Mouse (Mus musculus): ENCODE data around the gene Zscan25. TPM values are rescaled to one million over a fixed set of nuclear protein-coding genes. Genes with fewer than 3 reads are reported as not detected.
A peak's percentile ranks its signal among the peaks of the same experiment; 100 is the strongest.
"Not testable (repeated sequence)": the region's sequence is repeated elsewhere in the genome, so short reads cannot be mapped to it uniquely, and the experiment has no call there.

Gene Zscan25
- 0.80 and 1.6 TPM in 2 replicates for polyA plus RNA-seq (2014; fragmentation: Nextera tagmentation; extraction: Ambion mirVana)

GRCm38 (mm10) chr5:145280371-145281143, at the start of gene Zscan25:
Zscan25 (plus strand) TSS chr5:145280500.
- peak within 1 kb of the TSS; percentile 92 for H3K9ac ChIP-seq (replicated peaks; ENCODE audit: low read depth, low read length)
- peak within 1 kb of the TSS; percentile 75 for H3K4me2 ChIP-seq (replicated peaks; ENCODE audit: low read depth, low read length)
- H3K4me1 ChIP-seq (ENCODE audit: control insufficient read depth, insufficient read depth, low read length) = no peaks in the 10 kb centered on the region
- WGBS = under 1% methylated on average over 50 of the region's 50 CpGs
- H3K27ac ChIP-seq (ENCODE audit: low read length) = peak within 1 kb of the TSS; percentile 90
- no peaks in the 10 kb centered on the region for H3K27me3 ChIP-seq (ENCODE audit: control insufficient read depth, insufficient read depth, low read length)
- H3K9me3 ChIP-seq (ENCODE audit: control insufficient read depth, low read depth, low read length) = no peaks in the 10 kb centered on the region
- peak; percentile 100 for ATAC-seq (ENCODE audit: insufficient number of reproducible peaks, insufficient read depth, low FRiP score, low read depth)
- H3K4me3 ChIP-seq (ENCODE audit: low read depth, low read length) = peak within 1 kb of the TSS; percentile 83
- peaks cover 10% of the 10 kb centered on the region for H3K36me3 ChIP-seq (ENCODE audit: control insufficient read depth, insufficient read depth, low read length)

DNA sequence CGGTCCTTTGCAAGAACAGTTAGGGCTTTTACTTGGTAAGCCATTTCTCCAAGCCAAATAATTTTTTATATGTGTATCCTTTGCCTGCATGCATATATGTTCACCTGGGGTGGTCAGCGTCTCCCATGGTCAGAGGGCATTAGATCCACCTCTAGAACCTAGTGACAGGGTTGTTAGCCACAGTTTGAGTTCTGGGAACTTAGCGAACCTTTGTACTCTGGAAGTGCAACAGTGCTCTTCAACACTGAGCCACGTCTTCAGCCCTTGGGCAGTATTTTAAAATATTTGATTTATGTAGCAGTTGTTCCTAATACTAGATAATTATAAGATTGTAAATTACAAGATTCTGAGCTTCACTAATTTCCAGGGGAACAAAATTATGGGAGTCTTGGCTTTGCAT, 49.7 kb upstream of the Zscan25 start:
- Histone ChIP-seq H3K9me3 (ENCODE audit: control insufficient read depth, low read depth, low read length) (no peaks in the 10 kb centered on the region), H3K36me3 (ENCODE audit: control insufficient read depth, insufficient read depth, low read length) (peaks cover 21% of the 10 kb centered on the region; the same call in 1 of the 2 replicates), H3K27me3 (ENCODE audit: control insufficient read depth, insufficient read depth, low read length) (no peaks in the 10 kb centered on the region), H3K27ac (ENCODE audit: low read length) (peak overlapping the region; percentile 84; the same call in 1 of the 2 replicates), H3K4me1 (ENCODE audit: control insufficient read depth, insufficient read depth, low read length) (no peaks in the 10 kb centered on the region), H3K4me2 (replicated peaks; ENCODE audit: low read depth, low read length) (peak overlapping the region; percentile 66), H3K9ac (replicated peaks; ENCODE audit: low read depth, low read length) (no peak overlapping the region), H3K4me3 (ENCODE audit: low read depth, low read length) (no peak overlapping the region)
- WGBS = 88% methylated on average over 4 of the region's 4 CpGs
- ATAC-seq (ENCODE audit: insufficient number of reproducible peaks, insufficient read depth, low FRiP score, low read depth) = no peak

DNA sequence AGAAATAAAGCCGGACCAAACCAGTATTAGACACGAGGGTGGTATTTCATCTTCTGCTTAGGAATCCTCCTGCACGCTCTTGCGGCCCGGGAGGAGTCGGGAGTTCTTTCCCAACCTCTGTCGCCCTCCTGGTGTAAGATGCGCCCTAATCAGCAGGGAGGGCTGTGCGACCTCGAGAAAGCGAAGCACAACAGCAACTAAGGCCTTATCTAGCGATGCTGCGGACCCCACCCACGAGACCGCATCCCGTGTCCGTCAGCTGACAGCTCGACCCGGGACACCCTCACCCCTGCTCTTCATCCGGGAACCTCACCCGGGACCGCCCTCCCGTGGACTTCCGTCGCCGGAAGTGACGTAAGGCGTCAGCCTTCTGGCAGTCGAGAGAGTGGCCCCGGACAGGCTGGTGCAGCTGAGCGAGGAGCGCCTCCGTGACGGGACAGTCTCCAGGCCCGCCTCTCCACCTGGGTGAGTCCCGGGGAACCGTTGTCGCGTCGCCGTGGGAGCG, 48.9 kb upstream of the Zscan25 start, which contains the start of gene Zfp655:
TSS of gene Zfp655 (plus strand) at position 349 of the 505 bp plus-strand sequence.
- Histone ChIP-seq H3K9me3 (ENCODE audit: control insufficient read depth, low read depth, low read length) (no peaks in the 10 kb centered on the region), H3K27me3 (ENCODE audit: control insufficient read depth, insufficient read depth, low read length) (no peaks in the 10 kb centered on the region), H3K9ac (replicated peaks; ENCODE audit: low read depth, low read length) (peak within 1 kb of the TSS; percentile 83), H3K4me2 (replicated peaks; ENCODE audit: low read depth, low read length) (peak within 1 kb of the TSS; percentile 66), H3K27ac (ENCODE audit: low read length) (peak within 1 kb of the TSS; percentile 84), H3K36me3 (ENCODE audit: control insufficient read depth, insufficient read depth, low read length) (peaks cover 27% of the 10 kb centered on the region), H3K4me3 (ENCODE audit: low read depth, low read length) (peak within 1 kb of the TSS; percentile 99), H3K4me1 (ENCODE audit: control insufficient read depth, insufficient read depth, low read length) (no peaks in the 10 kb centered on the region)
- ATAC-seq (ENCODE audit: insufficient number of reproducible peaks, insufficient read depth, low FRiP score, low read depth) = peak; percentile 99
- WGBS = under 1% methylated on average over 42 of the region's 42 CpGs

- WGBS = 0% methylated on average over 46 of the region's 49 CpGs
- H3K9me3 ChIP-seq (ENCODE audit: control insufficient read depth, low read depth, low read length) = no peaks in the 10 kb centered on the region
- no peaks in the 10 kb centered on the region for H3K4me1 ChIP-seq (ENCODE audit: control insufficient read depth, insufficient read depth, low read length)
- ATAC-seq (ENCODE audit: insufficient number of reproducible peaks, insufficient read depth, low FRiP score, low read depth) = peak; percentile 64
- peak overlapping the region; percentile 83 for H3K9ac ChIP-seq (replicated peaks; ENCODE audit: low read depth, low read length)
- no peaks in the 10 kb centered on the region for H3K27me3 ChIP-seq (ENCODE audit: control insufficient read depth, insufficient read depth, low read length)
- peaks cover 31% of the 10 kb centered on the region for H3K36me3 ChIP-seq (ENCODE audit: control insufficient read depth, insufficient read depth, low read length)
- peak overlapping the region; percentile 99 for H3K4me3 ChIP-seq (ENCODE audit: low read depth, low read length)
- H3K27ac ChIP-seq (ENCODE audit: low read length) = peak overlapping the region; percentile 84
- peak overlapping the region; percentile 66 for H3K4me2 ChIP-seq (replicated peaks; ENCODE audit: low read depth, low read length)
These were observed 48.3 kb upstream of the Zscan25 start for GRCm38 (mm10) chr5:145231893-145232411.

DNA sequence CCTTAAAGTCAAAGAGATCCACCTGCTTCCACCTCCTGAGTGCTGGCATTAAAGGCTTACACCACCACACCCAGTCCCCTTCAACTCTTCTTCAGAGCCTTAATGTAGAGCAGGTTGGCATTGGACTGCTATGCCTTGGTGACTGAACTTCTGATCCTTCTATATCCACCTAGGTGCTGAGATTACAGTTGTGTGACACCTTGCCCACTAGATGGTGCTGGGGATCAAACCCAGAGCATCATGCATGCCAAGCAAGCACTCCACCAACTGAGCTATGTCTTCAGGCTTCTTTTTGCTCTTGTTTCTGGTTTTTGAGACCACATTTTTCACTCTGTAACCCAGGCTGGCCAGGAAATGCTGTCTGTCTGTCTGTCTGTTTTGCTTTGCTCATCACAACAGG, 45.7 kb upstream of the Zscan25 start:
- Histone ChIP-seq H3K36me3 (ENCODE audit: control insufficient read depth, insufficient read depth, low read length) (peaks cover 50% of the 10 kb centered on the region), H3K4me3 (ENCODE audit: low read depth, low read length) (no peak overlapping the region), H3K4me1 (ENCODE audit: control insufficient read depth, insufficient read depth, low read length) (no peaks in the 10 kb centered on the region), H3K9me3 (ENCODE audit: control insufficient read depth, low read depth, low read length) (no peaks in the 10 kb centered on the region), H3K9ac (replicated peaks; ENCODE audit: low read depth, low read length) (no peak overlapping the region), H3K27ac (ENCODE audit: low read length) (no peak overlapping the region), H3K4me2 (replicated peaks; ENCODE audit: low read depth, low read length) (no peak overlapping the region), H3K27me3 (ENCODE audit: control insufficient read depth, insufficient read depth, low read length) (no peaks in the 10 kb centered on the region)
- ATAC-seq (ENCODE audit: insufficient number of reproducible peaks, insufficient read depth, low FRiP score, low read depth) = no peak

DNA sequence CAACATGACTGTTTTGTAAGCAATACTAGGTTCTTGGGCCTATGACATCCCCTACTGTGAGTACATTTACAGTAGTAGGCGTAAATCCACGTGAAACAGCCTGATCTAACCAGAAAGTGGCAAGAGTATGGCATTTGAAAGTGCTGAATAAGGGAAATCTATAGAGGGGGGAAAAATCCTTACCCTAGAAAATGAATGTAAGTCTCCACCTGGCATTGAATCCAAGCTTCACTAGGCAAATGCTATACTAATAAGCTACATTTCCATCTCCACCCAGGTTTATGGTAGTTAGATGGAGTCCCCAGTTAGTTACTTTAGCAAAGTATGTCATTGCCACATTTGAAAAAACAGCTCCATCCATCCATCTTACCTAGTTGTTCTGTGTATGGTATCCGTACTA, 30.8 kb upstream of the Zscan25 start:
- Histone ChIP-seq H3K27me3 (ENCODE audit: control insufficient read depth, insufficient read depth, low read length) (no peaks in the 10 kb centered on the region), H3K27ac (ENCODE audit: low read length) (no peak overlapping the region), H3K9me3 (ENCODE audit: control insufficient read depth, low read depth, low read length) (no peaks in the 10 kb centered on the region), H3K9ac (replicated peaks; ENCODE audit: low read depth, low read length) (no peak overlapping the region), H3K4me3 (ENCODE audit: low read depth, low read length) (no peak overlapping the region), H3K4me2 (replicated peaks; ENCODE audit: low read depth, low read length) (no peak overlapping the region), H3K36me3 (ENCODE audit: control insufficient read depth, insufficient read depth, low read length) (peaks cover 14% of the 10 kb centered on the region), H3K4me1 (ENCODE audit: control insufficient read depth, insufficient read depth, low read length) (no peaks in the 10 kb centered on the region)
- ATAC-seq (ENCODE audit: insufficient number of reproducible peaks, insufficient read depth, low FRiP score, low read depth) = no peak
- 93% methylated on average over 3 of the region's 3 CpGs for WGBS

GRCm38 (mm10) chr5:145273568-145273967, 6.7 kb upstream of the Zscan25 start:
- 87% methylated on average over 2 of the region's 2 CpGs for WGBS
- not testable (repeated sequence) for H3K4me2 ChIP-seq (replicated peaks; ENCODE audit: low read depth, low read length)

DNA sequence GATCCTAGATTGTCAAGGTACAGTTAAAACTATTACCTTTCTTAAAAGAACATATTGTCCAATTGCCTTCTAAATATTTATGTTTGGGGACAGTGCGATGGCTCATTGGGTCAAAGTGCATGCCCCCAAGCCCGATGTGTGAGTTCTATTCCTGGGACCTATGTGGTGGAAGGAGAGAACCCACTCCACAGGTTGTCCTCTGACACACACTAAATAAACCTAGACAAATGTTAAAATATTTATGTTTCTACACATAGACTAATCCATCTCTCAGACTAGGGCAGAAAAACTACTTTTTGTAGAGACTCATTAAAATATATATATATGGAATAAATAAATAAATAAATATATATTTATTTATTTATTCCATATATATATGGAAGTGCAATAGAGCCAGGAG, 352 bp upstream of the Zscan25 start:
- Histone ChIP-seq H3K36me3 (ENCODE audit: control insufficient read depth, insufficient read depth, low read length) (peaks cover 10% of the 10 kb centered on the region), H3K9me3 (ENCODE audit: control insufficient read depth, low read depth, low read length) (no peaks in the 10 kb centered on the region), H3K27me3 (ENCODE audit: control insufficient read depth, insufficient read depth, low read length) (no peaks in the 10 kb centered on the region), H3K9ac (replicated peaks; ENCODE audit: low read depth, low read length) (no peak overlapping the region; the same call in 1 of the 2 replicates), H3K27ac (ENCODE audit: low read length) (no peak overlapping the region), H3K4me2 (replicated peaks; ENCODE audit: low read depth, low read length) (no peak overlapping the region), H3K4me1 (ENCODE audit: control insufficient read depth, insufficient read depth, low read length) (no peaks in the 10 kb centered on the region), H3K4me3 (ENCODE audit: low read depth, low read length) (peak overlapping the region; percentile 83)
- no peak for ATAC-seq (ENCODE audit: insufficient number of reproducible peaks, insufficient read depth, low FRiP score, low read depth)
- 88% methylated on average over 2 of the region's 2 CpGs for WGBS

More at GRCm38 (mm10) chr5:145273568-145273967, 6.7 kb upstream of the Zscan25 start:
- H3K27ac ChIP-seq (ENCODE audit: low read length); H3K27me3 ChIP-seq (ENCODE audit: control insufficient read depth, insufficient read depth, low read length); H3K9ac ChIP-seq (replicated peaks; ENCODE audit: low read depth, low read length); H3K4me1 ChIP-seq (ENCODE audit: control insufficient read depth, insufficient read depth, low read length); H3K4me3 ChIP-seq (ENCODE audit: low read depth, low read length); H3K36me3 ChIP-seq (ENCODE audit: control insufficient read depth, insufficient read depth, low read length); ATAC-seq (ENCODE audit: insufficient number of reproducible peaks, insufficient read depth, low FRiP score, low read depth); H3K9me3 ChIP-seq (ENCODE audit: control insufficient read depth, low read depth, low read length): not testable (repeated sequence)

All from stomach, embryonic 14.5 days (tissue).